Mouse (Mus musculus) kidney, postnatal 14 days (tissue): ENCODE measurements around the gene Rbm20.

ENCODE experiments used
- DNase-seq: peaks from one replicate; pipeline ENCODE4 v3.0.0; 2022; ENCODE audit warnings: mixed read lengths

Gene Rbm20

DNA sequence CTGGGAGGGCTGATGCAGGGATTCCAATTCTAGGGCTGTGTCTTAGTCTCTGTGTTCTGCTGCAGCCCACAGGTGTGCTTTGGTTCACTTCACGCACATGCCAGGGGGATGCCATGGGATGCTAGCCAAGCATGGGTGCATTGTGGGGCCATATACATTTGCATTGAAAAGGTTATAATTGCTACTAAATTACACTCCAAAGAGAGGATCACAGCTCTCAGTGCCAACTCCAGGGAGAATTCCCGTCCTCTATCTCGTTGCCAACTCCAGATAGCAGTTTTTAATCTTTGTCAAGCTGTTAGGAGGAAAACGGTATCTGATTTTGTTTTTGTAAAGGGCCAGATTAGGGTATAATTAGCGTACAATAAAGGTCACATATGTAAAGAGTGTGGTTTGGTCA is 178.7 kb downstream of the Rbm20 start:
- no peak for DNase-seq

DNA sequence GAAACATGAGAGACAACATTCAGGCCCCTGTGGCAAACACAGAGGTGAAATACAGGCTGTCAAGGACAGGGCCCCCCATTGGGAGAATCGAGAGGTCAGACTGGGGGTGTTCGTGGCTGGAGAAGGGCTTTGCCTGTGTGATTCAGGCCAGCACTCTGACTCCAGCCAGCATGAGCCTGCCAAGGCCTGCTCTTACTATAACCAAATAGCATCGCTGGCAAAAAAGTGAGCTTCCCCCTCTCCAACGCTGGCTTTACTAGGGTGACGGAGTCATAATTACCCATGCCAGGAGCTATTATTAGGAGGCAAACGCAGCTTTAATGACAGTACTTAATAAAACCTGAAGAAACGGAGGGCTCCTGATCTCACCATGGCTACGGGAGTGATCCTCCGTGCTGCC is 179.7 kb downstream of the Rbm20 start:
- peak; percentile 8 for DNase-seq

DNA sequence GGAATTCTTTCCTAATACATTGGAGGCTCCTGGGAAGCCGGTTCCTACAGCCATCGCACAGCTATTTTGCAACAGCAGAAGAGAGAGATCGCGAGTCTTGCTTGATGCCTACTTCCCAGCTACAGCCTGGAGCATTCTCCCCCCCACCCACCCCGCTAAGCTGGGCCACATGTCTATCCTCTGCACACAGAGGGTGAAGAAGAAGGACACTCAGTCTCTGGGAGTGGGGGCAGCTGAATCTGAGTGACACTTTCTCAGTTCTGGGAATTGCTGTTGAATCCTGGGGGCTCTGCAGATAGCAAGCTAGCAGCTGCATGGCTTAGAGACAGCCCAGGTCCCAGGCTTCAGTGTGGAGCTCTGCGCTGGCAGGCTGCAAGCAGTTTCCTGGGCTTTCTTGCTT is 180.9 kb downstream of the Rbm20 start:
- DNase-seq = no peak

- DNase-seq = peak; percentile 28
These were observed 182.0 kb downstream of the Rbm20 start for GRCm38 (mm10) chr19:53859149-53859548.

GRCm38 (mm10) chr19:53859593-53859992 is 182.5 kb downstream of the Rbm20 start:
- no peak for DNase-seq

GRCm38 (mm10) chr19:53861346-53861745 is 184.2 kb downstream of the Rbm20 start:
- DNase-seq = no peak

DNA sequence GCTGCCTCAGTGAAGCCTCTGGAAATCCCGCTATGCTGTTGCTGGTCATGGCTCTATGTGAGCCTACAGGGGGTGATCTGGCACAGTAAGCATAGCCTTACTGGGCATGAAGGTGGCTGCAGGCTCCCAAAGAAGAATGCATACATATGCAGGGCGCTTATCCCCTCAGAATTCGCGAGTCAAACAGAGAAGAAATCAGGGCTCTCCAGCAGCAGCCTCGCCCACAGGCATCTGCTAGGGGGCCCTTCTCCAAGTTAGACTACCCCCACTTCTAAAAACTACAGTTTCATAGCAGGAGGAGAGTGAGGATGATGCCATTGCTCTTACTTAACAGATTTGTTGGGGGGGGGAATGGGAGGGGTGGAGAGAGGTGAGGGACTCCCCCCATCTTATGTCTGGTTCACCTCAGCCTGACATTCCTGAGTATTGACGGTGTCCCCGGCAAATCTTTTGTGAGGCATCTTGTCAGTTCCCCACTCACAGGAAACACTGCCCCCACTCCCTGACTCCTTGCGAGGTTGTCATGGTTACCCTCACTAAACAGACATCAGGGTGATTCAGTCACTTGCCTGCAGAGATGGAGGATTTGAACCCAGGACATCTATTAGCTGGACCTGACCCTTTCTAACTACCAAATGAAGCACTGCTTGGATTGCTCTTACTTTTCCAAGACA is 185.6 kb downstream of the Rbm20 start:
- DNase-seq = no peak

- DNase-seq = no peak
These were observed 190.1 kb downstream of the Rbm20 start for GRCm38 (mm10) chr19:53867238-53867637.

DNA sequence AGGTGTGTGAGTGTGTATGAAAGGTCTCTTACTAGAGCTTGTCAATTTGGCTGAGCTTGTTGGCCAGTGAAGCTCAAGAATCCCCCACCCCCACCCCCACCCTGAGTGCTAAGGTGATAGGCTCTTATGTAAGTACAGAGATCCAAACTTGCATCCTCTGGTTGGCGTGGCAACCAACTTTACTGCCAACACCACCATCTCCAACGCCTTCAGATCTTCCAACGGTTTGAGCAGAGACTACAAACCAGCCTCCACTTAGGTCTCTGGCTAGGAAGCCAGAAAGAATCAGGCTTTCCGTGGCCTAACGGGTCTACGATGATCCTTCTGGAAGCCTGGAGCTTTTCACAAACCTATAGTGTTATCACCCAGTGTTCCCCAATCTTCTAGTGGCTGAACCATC is 191.0 kb downstream of the Rbm20 start:
- no peak for DNase-seq

DNA sequence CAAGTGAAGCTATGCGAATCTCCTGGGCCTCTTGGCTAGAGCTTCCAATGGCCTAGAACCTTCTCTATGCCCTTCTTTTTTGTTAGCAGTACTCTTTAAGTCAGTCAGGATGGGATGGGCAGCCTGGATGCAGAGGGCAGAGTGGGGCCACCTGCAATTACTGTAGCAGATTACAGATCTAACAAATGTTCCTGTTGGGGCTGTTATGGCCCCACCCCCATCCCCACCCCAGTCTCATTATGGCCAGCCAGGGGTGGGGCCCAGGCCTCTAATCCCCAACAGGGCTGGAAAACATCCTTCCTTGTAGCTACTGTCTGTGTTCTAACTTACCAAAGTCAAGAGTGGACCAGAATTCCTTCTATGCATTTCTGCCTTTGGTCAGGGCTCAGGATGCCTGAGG is 191.7 kb downstream of the Rbm20 start:
- no peak for DNase-seq

DNA sequence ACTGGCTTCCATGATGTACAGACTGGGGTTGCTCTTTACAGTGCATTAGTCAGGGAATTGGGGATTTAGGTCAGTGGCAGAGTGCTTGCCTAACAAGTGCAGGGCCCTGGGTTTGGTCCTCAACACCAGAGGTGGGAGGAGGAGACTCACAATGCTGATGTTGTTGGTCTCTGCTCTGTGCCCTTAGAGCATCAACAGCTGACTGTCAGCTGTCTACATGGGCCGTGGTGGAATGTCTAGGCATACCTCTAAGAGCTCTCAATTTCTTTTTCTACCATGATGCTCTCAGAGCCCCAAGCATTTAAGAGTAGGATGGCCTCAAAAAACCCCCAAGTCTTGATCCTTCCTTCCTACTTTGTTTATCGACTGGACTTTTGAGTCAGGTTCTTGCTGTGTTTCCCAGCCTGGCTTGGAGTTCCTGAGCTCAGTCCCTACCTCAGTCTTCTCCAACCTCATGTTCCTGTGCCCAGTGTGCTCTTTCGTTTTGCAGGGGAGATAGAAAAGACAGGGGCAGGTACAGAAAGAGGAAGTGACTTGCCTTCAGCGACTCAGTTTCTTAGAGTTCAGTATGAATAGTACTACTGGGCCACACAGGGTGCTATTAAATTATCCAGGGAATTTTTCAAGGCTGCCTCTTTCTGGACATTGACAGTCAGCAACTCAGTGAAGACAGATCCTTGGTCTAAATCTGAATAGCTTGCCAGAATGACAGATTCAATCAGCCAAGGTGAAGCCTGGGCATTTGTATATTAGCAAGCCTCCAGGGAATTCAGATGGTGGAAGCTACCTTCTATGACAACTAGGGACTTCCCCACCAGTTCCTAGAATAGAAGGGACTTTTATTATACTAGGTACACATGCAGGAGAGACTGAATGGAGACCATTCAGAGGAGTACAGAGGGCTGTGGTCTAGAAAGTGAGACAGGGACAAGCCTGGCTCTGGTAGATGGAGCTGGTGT is 192.6 kb downstream of the Rbm20 start:
- no peak for DNase-seq

DNA sequence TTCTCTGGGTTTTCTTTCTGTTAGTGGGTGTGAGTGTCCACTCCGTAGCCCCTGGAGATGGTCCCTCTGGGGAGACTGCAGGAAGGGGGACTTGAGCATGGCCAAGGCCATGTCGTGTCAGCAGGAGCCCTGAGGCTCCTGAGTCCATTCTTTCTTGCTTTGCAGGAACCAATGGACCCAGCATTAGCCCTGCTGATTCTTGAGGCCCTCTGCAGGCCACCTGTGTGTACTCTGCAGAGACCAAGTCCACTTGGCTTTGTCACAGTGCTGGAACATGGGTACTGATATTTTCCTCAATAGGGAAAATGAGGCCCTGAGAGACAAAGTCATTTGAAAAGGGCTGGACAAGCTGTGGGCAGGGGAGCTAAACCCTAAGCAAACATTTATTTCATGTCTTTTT is 193.5 kb downstream of the Rbm20 start:
- no peak for DNase-seq

DNA sequence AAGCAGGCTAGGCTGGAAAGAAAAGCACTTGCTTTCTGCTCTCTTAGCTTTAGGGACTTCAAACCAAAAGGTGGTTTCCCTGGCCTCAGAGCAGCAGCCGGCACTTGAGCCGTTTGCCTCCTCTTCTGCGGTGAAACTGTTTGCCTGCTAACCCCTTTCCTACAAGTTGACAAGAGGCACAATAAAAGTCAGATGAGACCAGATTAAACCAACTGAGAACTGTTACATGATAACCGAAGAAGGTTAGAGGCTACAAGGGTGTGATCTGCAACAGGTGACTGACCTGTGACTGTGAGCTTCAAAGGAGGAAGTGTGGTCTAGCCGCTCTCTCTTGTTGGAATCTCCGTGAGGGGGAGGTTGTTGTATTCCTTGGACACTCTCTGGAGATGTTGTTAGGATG is 194.4 kb downstream of the Rbm20 start:
- DNase-seq = no peak

GRCm38 (mm10) chr19:53872994-53873713 is 196.0 kb downstream of the Rbm20 start:
- DNase-seq = no peak

GRCm38 (mm10) chr19:53875246-53875645 is 198.1 kb downstream of the Rbm20 start:
- DNase-seq = no peak

- no peak for DNase-seq
These were observed 200.7 kb downstream of the Rbm20 start for GRCm38 (mm10) chr19:53877779-53878178.

DNA sequence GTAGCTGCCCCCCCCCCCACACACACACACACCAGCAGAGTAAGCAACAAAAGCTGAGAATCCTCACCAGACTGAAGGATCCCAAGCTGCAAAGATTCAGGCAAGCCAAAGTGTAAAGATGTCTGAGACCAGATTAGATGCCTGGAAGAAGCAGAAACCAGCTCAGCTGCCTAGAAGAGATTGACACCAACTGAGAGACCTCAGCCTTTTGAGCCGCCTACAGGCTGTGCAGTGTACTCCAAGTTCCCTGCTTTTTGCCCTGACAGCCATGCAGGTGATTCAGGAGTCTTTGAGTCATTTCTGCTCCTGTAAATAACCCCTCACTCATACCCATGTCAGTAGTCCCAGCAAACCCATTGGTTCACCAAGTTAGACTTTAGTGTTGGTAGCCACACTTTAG is 203.4 kb downstream of the Rbm20 start:
- no peak for DNase-seq

DNA sequence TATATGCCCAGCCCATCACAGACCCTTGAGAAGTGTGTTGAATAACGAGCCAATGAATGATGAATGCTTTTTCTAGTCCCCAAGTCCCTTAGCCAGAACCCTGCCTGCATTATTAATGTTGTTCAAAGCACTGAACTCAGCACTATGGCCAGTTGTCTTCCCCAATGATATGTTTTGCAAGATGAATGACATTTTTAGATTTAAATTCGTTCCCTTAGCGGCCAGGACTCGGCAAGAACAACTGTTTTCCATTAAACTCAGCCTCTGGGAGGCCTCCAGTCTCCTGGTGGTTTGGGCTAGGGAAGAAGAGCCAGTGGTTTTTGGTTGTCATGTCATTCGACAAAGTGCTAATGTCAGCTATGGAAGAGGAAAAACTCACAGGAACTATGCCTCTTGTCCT is 204.7 kb downstream of the Rbm20 start:
- no peak for DNase-seq

DNA sequence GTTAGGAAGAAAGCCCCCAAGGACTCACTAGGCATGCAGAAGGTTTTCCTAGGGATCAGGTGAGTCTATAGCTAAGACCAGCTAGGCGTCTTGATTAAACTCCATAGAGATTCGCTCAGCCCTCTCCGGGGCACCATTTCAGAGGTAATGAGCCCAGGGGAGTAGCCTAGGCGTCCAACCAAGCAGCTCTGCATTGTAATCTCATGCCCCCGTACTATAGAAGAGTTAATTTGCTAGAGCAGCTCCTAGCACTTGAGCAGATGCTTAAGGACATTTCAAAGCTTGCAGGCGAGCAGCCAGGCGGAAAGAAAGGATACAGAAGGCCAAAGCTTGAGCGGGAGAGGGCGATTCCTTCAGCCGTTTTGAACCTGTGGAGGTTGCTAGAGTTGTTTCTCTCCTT is 208.3 kb downstream of the Rbm20 start:
- peak; percentile 29 for DNase-seq

- DNase-seq = no peak
These were observed 209.7 kb downstream of the Rbm20 start for GRCm38 (mm10) chr19:53886576-53887370.

- DNase-seq = no peak
These were observed 210.7 kb downstream of the Rbm20 start for GRCm38 (mm10) chr19:53887822-53888221.

- DNase-seq = no peak
These were observed 211.2 kb downstream of the Rbm20 start for GRCm38 (mm10) chr19:53888331-53888730.

GRCm38 (mm10) chr19:53889555-53889954 is 212.4 kb downstream of the Rbm20 start:
- DNase-seq = no peak
